Mouse (Mus musculus) adrenal gland, postnatal 36 days (tissue): ENCODE data around the gene Slc6a9. TPM values are rescaled to one million over a fixed set of nuclear protein-coding genes. Genes with fewer than 3 reads are reported as not detected.
A peak's percentile ranks its signal among the peaks of the same experiment; 100 is the strongest.

Experiments
- DNase-seq, 2 experiments: peaks; one replicate each; pipeline ENCODE4 v3.0.0; 2021; ENCODE audit warnings: mixed read lengths in 1 of 2
- total RNA-seq, 2 experiments: library from RNA; stranded (reverse); gene quantifications; 2 replicates each; pipeline ENCODE4 v1.2.3; 2021

Gene Slc6a9
- total RNA-seq, 2 experiments from 2014 or later: 6.5 to 16.9 TPM

DNA sequence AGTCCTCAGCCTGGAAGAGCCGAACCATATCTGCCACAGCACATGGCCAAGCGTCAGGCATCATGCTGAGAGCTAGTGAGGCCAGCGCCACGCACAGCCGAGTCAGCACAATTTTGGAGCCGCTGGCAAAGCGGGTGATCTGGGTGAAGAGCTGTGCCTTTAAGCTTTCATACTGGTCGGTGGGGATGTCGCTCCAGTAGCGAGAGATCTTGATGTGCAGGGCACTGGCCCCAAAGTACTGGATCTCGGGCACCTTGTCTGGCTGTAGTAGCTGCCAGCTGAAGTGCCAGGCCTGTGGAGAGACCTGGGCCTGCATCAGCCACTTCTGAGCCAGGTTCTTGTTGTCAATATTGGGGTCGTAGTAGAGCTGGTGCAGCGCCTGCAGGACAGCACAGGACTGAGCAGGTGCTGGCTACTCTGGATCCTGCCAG is 77.8 kb downstream of the Slc6a9 start:
- no peak for DNase-seq

DNA sequence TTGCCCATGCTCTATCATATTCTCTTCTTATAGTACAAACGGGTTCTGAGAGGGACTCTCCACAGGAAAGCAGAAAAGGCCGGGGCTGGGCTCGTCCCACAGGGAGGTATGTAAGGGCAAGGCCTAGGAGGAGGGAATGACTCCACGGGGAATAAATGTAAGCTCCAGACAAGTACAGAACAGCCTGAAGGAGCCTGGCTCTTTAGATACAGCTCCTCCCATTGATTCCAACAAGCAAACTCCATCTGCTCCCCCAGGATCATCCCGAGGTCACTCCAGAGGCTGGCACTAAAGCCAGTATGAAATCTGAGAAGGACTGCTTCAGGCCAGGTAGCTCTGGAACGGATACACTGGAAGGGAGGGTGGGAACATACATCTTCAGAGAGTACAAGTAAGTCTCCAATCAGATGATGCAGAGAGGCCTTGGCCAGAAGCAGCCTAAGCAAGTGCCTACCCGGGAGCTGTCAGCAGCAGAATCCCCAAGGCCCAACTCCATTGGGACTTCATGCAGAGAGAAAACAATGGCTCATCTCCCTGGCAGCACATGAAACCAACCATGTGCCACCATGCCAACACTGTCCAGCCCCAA is 78.5 kb downstream of the Slc6a9 start:
- DNase-seq: no peak

DNA sequence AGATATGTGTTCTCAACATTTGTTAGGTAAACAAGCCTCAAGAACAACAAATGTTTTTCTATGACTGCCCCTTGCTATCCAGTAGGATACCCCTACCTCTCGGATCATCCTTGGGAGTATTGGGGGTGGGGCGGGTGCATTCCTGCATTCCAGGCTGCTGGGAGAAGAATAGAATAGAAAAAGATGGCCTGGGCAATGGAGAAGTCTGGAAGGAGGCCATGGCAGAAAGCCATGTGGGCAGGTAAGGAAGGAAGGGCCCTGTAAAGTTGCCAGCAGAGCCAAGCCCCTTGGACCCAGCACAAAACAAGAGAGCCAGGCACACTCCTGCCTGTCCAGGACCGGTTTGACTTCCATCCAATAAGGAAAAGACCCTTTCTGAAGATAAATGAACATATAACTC is 79.1 kb downstream of the Slc6a9 start:
- DNase-seq: peak in 1 of 2 experiments; percentile 28

DNA sequence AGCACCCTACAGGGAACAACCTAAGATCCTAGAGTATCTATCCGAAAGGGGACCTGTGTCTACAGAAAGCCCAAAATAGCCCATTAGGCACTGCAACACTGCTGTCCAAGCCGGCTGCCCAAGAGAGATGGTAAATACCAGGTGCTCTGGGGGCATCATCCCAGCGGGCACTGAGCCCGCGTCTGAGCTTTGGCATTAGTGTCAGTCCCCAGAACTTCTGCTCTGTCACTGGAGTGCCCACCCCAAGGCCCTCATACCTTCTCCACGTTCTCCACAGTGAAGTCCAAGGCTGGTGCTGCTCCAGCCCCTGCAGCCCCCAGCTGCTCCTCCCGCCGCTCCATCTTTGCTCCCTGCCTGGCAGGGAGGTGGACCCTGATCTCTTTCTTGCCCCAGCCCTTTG is 79.7 kb downstream of the Slc6a9 start:
- no peak for DNase-seq

DNA sequence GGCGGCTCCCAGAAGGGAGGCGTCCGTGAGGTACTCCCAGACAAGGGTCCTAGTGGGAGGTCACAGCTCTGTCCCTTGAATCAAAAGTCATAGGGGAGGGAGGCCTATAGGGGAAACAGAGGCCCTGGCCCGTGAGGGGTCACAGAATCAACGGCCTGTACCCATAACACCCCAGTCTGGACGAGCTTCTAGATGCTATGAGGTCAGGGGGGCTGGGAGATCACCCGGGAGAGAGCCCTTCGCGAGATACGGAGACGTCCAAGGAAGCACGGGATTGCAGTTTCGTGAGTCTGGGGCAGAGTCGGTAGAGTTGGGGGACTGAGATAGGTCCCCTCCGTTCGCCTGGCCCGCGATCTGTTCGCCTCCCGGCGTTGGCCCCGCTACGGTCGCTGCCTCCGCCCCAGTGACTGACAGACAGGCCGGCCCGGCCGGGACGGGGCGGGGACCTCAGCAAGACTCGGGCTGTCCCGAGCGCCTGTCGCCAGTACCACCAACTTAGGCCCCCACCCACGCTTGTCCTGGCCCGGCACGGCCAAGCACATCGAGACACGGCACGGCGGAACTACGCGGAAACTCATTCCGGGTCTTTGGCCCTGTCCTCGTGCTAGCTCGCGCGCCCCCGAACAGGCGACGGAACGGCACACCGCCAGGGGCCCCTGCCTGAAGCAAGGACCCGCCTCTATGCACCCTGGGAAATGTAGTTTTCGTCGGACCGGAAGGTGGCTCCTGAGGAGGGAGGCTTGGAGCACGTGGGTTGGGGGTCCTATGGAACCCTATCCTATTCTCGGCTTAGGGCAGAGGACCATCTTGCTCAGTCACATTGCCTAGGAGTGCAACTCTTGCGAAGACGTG is 80.5 kb downstream of the Slc6a9 start, which contains the start of gene Ipo13:
Gene Ipo13 (minus strand): TSS at position 409 of the 852 bp plus-strand sequence.
- DNase-seq: peak; percentile 94 to 95

DNA sequence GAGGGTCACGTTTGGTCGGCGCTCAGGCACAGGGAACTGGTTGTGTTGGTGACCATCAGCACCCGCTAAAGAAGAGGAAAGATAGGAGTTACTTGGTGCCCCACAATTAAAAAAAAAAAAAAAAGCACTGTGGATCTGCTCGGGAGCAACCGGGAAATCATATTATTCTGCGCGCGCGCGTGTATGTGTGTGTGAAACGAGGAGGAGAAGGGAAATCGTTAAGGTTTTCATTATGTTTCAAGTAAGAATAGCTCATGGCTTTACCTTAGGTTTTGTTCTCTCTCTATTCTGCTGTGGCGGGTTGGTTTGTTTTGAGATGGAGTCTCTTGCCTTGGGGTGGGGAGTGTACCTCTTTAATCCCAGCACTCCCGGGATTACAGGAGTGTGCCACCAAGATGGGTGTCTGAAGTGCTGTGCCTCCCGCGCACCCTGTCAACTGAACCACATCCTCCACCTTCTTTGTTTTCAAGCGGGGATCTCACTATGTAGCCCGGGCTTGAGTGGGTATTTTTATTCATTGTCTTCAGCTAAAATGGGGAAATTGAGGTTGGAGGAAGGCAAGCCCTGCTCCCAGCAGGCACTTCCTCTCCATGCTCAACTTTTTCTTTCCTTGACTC is 81.3 kb downstream of the Slc6a9 start:
- peak; percentile 16 to 17 for DNase-seq

DNA sequence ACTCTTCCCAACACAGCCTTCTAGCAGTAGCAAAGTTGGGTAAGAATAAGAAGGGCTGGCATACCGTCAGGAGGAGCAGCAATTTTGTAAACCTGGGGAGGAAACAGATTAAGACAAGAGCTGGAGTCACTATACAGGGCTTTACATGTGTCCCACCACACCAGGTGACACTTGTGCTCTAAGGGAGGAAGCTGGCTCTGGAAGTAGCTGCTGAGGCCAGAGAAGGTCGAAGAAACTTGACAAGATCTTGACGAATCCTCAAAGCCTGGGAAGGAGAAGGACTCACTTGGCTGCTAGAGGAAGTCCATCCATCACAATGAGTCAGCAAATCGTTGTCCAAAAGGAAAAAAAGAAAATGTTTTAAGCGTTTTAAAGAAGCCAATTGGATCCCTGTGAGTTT is 82.1 kb downstream of the Slc6a9 start:
- no peak for DNase-seq

DNA sequence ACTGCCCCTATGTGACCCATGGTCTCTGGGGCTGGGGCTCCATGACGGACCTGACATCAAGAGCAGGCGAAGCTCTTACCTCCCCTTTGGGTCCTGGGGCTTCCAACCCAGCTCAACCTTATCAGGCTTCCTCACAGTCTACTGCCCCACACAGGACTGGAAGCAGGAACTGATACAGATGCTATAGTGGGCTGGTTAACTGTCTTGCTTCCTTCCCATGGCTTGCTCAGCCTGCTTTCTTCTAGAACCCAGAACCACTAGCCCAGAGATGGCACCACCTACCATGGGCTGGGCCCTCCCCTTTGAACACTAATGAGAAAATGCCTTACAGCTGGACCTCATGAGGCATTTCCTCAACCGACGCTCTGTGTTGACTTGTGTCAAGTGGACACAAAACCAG is 83.1 kb downstream of the Slc6a9 start:
- DNase-seq: no peak

DNA sequence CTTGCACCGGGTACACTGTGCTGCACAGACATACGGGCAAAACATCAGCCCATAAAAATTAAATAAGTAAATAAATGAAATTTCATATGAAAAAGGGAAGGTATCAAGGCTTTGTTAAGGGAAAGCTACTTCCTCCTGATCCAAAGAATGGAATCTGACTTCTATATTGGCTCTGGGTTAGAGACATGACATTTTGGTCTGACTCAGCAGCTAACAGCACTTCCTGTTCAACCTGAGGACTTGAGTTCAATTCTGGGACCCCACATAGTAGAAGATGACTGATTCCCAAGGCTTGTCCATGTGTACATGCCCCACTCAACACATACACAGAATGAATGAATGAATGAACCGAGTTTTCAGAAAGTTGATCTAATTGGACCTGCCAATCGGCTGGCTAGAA is 83.5 kb downstream of the Slc6a9 start:
- DNase-seq: no peak

DNA sequence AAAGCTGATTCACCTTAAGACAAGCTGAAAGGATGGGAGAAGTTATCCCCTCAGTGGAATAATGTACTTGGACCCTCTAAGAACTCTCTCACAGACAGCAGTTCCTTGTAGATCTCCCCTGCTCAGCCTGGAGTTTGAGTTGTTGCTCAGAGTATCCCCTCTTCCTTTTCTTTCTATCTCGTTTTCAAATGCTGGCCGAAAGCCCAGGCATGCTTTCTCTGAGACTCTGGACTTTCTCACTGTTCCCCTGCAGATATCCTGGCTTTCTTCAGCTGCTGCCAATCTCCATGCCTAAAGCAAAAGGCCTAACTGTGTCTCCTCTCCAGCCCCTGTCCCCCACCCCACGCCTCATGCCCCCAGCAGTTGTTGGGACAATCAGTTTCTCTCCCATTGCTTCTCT is 84.0 kb downstream of the Slc6a9 start:
- DNase-seq: no peak

DNA sequence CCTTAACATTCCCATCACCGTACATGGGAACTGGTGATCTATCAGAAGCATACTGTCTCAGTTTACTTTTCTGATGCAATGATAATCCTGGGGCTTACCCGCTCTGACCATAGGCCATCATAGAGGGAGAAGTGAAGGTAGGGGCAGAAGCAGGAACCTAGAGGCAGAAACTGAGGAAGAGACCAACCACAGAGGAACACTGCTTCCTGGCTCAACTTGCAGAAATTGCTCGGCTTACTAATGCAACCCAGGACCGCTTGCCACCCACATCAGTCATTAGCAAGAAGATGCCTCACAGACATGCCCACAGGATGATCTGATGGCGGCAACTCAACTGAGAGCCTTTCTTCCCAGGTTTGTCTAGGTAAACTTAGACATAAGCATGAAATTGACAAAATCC is 84.5 kb downstream of the Slc6a9 start:
- no peak for DNase-seq

DNA sequence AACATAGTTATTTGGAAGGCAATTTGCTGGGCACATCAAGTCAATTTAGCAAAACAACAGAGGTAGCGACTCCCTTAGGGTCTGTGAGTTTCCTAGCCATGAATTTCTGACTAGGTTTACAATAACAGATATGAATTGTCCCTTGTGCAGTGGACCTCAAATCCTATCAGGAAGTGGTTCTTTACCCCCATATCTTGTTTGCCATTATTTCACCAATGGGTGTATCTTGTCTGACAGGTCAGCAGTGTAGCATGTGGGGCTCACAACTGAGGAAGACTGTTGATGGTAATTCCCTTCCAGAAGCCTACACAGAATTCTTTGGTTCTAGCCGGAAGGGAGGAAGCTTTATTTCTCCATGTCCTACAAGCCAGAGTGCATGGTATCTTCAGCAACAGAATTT is 87.1 kb downstream of the Slc6a9 start:
- DNase-seq: no peak

DNA sequence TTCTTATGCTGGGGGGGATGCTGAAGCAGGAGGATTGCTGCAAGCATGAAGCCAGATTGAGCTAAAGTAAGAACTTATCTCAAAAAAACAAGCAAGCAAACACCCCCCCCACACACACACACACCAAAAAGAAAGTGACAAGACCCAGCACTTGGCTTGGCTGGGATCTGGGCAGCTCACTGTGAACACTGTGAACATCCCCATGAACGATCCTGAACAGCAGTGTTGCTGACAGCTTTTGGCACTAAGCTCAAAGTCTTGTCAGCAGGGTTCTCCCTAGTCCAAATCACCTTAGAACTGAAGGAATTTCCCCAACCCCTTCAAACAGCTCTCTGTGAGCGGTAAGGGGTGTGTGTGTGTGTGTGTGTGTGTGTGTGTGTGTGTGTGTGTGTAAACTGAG is 89.1 kb downstream of the Slc6a9 start:
- no peak for DNase-seq

Other genes starting within 250 kb of the Slc6a9 start
- 10 to 100 TPM; 25.2 to 27.3 TPM for gene Dmap1, start 152.2 kb upstream of the Slc6a9 start, total RNA-seq
- not detected for gene Gm12845, start 110.1 kb upstream of the Slc6a9 start, total RNA-seq
- not detected for gene Klf17, start 68.9 kb upstream of the Slc6a9 start, total RNA-seq
- under 1 TPM; 0.49 to 0.76 TPM for gene Ccdc24, start 38.1 kb downstream of the Slc6a9 start, total RNA-seq
- gene B4galt2, start 49.0 kb downstream of the Slc6a9 start, total RNA-seq: 10 to 100 TPM in 1 of 2 experiments, 1 to 10 TPM in 1; 10.0 to 14.3 TPM
- 100 to 1,000 TPM; 215 to 216 TPM for gene Atp6v0b, start 52.8 kb downstream of the Slc6a9 start, total RNA-seq
- 1 to 10 TPM; 9.2 to 9.4 TPM for gene Dph2, start 57.5 kb downstream of the Slc6a9 start, total RNA-seq
- 10 to 100 TPM; 41.1 to 45.9 TPM for gene Ipo13, start 80.5 kb downstream of the Slc6a9 start, total RNA-seq
- under 1 TPM in 1 of 2 experiments, not detected in 1; 0.72 TPM for gene Artn, start 95.3 kb downstream of the Slc6a9 start, total RNA-seq